Comparison of ENCODE assay signal across 26 mouse cellular contexts in genomic region chr12:108478714-108479113, GRCm38 (mm10).
"Had no signal": no experiment of that assay in that cellular context is flagged by ENCODE, and none has a peak within 500 bp of the region (broad histone marks: within the 10 kb centered on the region; RNA-seq: fewer than 3 reads in every experiment).

No protein-coding gene starts in this region.

- H3K36me3 ChIP-seq: heart, embryonic 15.5 days had no signal

- H3K9me3 ChIP-seq: heart, embryonic 15.5 days; hindbrain, embryonic 13.5 days; hindbrain, embryonic 15.5 days; kidney, embryonic 15.5 days; limb, embryonic 10.5 days; limb, embryonic 12.5 days had no signal

- H3K4me2 ChIP-seq: heart, embryonic 11.5 days; heart, embryonic 13.5 days; heart, embryonic 15.5 days; hindbrain, embryonic 13.5 days; hindbrain, embryonic 15.5 days; kidney, embryonic 15.5 days; limb, embryonic 12.5 days; liver, embryonic 11.5 days had no signal

- DNase-seq: gastrocnemius, adult 2 months; gastrocnemius, postnatal 10 days; gastrocnemius, postnatal 25 days; heart, adult 11 months; heart, adult 2 months; heart, postnatal 14 days; heart, postnatal 36 days; kidney, adult 11 months; kidney, adult 2 months; kidney, adult 9 months; kidney, postnatal 14 days; kidney, postnatal 36 days; layer of hippocampus, adult 9-11 months; layer of hippocampus, postnatal 36 days; liver had no signal

- H3K9ac ChIP-seq: heart, embryonic 13.5 days; heart, embryonic 15.5 days; hindbrain, embryonic 13.5 days; hindbrain, embryonic 15.5 days; kidney, embryonic 15.5 days; limb, embryonic 12.5 days had no signal

- H3K4me3 ChIP-seq: gastrocnemius, adult 2 months; heart, adult 2 months; heart, embryonic 13.5 days; heart, embryonic 15.5 days; hindbrain, embryonic 13.5 days; hindbrain, embryonic 15.5 days; kidney, embryonic 15.5 days; limb, embryonic 10.5 days; limb, embryonic 12.5 days had no signal

- ATAC-seq: hindbrain, postnatal 0 days had no signal

- H3K27me3 ChIP-seq: heart, embryonic 13.5 days; heart, embryonic 15.5 days; hindbrain, embryonic 13.5 days; hindbrain, embryonic 15.5 days; kidney, embryonic 15.5 days; limb, embryonic 12.5 days had no signal

- H3K27ac ChIP-seq: gastrocnemius, adult 2 months; heart, adult 2 months; heart, embryonic 13.5 days; heart, embryonic 15.5 days; hindbrain, embryonic 13.5 days; hindbrain, embryonic 15.5 days; hindbrain, postnatal 0 days; kidney, embryonic 15.5 days; kidney, postnatal 0 days; limb, embryonic 10.5 days; limb, embryonic 12.5 days had no signal
